Mouse (Mus musculus) left cerebral cortex, postnatal 4 days (tissue): ENCODE data around the gene Mrps26. TPM values are rescaled to one million over a fixed set of nuclear protein-coding genes. Genes with fewer than 3 reads are reported as not detected.
"Not testable (repeated sequence)": the region's sequence is repeated elsewhere in the genome, so short reads cannot be mapped to it uniquely, and the experiment has no call there.

Experiments used
- DNase-seq: peaks from one replicate; pipeline ENCODE4 v3.0.0-alpha.2; 2022
- intact Hi-C: fragments of 180-260 bp; cut with DNase I; formaldehyde crosslinking; loops from one replicate; pipeline ENCODE4 v1.15.1; 2025
- total RNA-seq, 2 experiments: library from RNA; stranded (reverse); gene quantifications; 2 replicates each; pipeline ENCODE4 v1.2.3; 2021

Gene Mrps26
- total RNA-seq, 2 experiments from 2014 or later: 56.6 to 60.0 TPM

- DNase-seq: no peak
- intact Hi-C loops: no loop called here
These were observed 11.4 kb downstream of the Mrps26 start for GRCm38 (mm10) chr2:130574960-130575359.

GRCm38 (mm10) chr2:130575873-130576272 is 12.3 kb downstream of the Mrps26 start, which contains the start of gene Oxt:
Gene Oxt, plus strand, starts transcription at chr2:130576173.
- intact Hi-C loops: no loop called here
- no peak for DNase-seq

DNA sequence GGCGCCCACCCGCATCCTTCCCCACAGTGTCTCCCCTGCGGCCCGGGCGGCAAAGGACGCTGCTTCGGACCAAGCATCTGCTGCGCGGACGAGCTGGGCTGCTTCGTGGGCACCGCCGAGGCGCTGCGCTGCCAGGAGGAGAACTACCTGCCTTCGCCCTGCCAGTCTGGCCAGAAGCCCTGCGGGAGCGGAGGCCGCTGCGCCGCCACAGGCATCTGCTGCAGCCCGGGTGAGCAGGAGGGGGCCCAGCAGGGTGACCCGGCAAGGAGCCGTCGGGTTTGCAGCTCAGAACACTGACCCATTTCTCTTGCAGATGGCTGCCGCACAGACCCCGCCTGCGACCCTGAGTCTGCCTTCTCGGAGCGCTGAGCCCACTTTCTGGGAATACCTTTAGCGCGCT is 13.0 kb downstream of the Mrps26 start:
- DNase-seq, intact Hi-C loops: not testable (repeated sequence)

GRCm38 (mm10) chr2:130577021-130577420 is 13.5 kb downstream of the Mrps26 start:
- DNase-seq: no peak
- intact Hi-C loops: no loop called here

DNA sequence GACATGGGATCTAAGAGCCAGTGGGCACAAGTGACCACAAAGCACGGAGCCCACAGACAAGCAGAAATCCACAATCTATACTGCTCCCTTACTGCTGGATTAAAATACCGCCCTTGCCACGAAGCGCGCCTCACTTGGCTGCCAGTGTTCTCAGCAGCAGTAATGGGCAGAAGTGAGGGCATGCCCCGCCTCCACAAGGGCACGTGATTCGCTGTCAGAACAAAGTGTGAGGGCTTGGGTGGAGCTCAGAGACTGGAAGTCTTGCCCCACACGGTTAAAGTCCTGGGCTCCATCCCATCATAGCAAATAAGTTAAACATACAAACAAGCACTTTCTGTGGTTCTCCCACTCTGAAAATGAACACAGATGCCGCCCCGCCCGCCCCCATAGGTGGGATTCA is 14.1 kb downstream of the Mrps26 start:
- intact Hi-C loops: no loop called here
- no peak for DNase-seq

DNA sequence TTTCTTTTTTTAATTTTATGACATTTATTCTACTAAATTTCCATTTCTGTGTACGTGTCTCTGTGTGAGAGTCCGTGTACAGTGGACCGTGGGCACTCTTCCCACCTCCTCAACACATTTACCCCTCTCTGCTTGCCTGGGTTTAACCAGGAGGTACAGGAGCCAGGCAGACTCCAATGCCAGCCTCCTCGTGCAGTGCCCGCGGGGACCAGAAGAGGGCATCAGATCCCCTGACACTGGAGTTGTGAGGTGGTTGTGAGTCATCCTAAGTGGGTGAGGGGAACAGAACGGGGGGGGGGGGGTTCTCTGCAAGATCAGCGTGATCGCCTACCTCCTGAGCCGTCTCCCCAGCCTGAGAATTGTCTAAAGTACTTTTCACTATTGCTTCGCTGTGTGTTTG is 14.6 kb downstream of the Mrps26 start:
- intact Hi-C loops: no loop called here
- peak; percentile 53 for DNase-seq

- no peak for DNase-seq
- intact Hi-C loops: no loop called here
These were observed 16.2 kb downstream of the Mrps26 start for GRCm38 (mm10) chr2:130579791-130580190.

DNA sequence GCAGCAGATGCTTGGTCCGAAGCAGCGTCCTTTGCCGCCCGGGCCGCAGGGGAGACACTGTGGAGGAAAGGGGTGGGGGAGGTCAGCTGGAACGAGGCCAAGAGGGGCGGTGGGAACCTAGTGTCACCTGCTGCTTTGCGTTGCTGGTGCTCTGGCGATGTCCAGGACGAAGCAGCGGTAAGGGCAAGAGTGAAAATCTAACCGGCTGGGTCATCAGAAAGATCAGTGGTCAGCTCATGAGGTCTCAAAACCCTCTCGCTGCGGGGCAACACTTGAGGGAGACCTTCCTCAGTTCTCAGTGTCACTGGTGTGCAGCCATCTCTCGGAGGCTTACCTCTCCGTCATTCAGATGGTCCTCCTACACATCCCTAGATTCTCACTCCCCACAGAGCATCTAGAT is 17.7 kb downstream of the Mrps26 start:
- intact Hi-C loops: no loop called here
- no peak for DNase-seq

DNA sequence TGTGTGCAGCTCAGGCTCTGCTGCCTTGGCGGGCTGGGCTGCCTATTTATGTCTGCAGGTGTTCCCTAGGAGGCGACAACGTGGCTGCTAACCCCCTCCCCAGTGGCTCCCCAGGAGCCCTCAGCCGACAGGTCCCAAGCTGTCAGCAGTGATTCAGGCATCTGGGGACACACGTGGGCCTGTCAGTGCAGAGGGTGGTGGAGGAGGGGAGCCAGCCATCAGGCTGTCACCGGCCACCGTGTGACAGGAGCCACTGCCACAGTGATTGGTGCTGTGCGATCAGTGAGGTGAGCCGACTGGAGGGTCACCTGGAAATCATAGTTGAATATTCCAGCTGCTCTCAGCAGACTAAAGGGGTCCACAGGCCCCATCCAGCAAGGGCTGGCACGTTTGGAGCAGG is 19.0 kb downstream of the Mrps26 start, which contains the start of gene Avp:
Gene Avp, minus strand, starts transcription at position 3 of the 400 bp plus-strand sequence.
- DNase-seq: no peak
- intact Hi-C loops: no loop called here

- intact Hi-C loops: no loop called here
- no peak for DNase-seq
These were observed 20.5 kb downstream of the Mrps26 start for GRCm38 (mm10) chr2:130583902-130584560.

GRCm38 (mm10) chr2:130586016-130586415 is 22.5 kb downstream of the Mrps26 start:
- intact Hi-C loops: no loop called here
- no peak for DNase-seq

- intact Hi-C loops: no loop called here
- DNase-seq: no peak
These were observed 24.8 kb downstream of the Mrps26 start for GRCm38 (mm10) chr2:130588373-130588772.

DNA sequence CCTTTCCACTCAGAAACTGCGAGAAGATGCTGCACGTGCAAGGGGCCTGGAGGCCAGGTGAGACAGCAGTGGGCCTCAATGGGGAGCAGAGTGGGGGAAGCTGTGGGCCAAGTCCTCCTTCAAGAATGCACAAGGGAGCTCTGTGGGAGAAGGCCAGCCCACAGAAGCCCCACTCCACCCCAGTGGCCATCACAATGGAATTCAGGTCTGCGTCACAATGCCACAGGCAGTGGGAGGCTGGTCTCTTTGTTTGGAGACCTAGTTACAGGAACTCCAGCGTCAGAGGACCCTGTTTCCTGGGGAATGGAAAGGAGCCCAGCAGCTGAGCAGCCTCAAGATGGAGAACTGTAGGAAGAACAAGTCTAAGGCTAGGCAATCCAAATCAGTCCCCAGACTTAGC is 25.6 kb downstream of the Mrps26 start:
- intact Hi-C loops: no loop called here

DNA sequence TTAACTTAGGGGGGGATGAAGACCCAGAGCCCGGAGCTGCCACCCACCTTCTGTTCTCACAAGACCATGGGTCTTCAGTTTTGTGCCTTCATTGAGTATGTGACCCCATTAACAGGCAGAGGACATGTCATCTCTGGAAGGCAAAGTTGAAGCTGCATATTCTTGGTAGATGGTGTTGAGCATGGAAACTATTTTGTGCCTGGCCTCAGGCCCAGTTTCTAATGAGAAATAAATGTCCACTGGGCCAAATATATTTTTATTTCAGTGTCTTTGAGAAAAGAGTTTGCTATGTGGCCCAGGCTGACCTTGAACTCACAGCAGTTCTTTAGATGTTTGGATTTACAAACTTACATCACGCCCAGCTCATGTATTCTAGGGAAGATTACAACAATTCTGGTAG is 26.2 kb downstream of the Mrps26 start:
- intact Hi-C loops: no loop called here
- DNase-seq: no peak

More for the DNA sequence above, 25.6 kb downstream of the Mrps26 start:
- DNase-seq: no peak

DNA sequence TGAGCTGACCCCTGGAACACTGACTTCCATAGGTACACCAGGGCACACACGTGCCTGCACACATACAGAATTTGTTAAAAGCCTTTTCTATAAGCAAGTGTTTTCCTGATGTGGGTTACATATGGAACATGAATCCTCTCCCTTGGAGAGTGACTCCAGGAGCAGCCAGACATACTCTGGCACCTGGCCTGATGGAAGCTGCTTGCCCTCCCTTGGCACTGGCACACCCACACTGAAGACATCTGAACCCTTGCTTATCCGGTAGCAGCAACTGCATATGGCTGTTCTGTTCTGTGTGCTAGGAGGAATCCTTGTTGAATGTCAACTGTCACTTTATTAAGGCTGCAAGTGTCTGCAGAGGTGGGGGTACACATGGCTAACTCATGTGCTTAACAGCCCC is 27.5 kb downstream of the Mrps26 start:
- intact Hi-C loops: no loop called here
- no peak for DNase-seq

- intact Hi-C loops: no loop called here
- no peak for DNase-seq
These were observed 32.1 kb downstream of the Mrps26 start for GRCm38 (mm10) chr2:130595596-130595995.

DNA sequence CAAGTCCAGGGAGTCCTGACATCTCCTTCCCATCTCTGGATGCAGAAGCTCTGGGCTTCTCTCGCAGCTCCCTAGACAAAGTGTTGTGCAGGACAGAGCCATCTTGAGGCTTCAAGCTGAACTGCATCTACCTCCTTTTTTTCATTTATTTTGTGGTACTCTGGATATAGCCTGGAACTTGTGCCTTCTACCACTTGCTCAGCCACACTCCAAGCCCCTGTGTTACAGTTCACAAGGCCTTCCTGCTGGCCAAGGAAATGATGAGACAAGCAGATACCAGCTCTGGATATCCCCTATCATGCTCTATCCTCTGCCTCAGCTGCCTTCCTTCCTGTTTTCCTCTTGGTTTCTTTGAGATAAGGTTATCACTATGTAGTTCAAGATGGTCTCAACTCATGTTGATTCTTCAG is 34.1 kb downstream of the Mrps26 start:
- intact Hi-C loops: no loop called here

GRCm38 (mm10) chr2:130598399-130598798 is 34.9 kb downstream of the Mrps26 start:
- intact Hi-C loops: no loop called here
- DNase-seq: no peak

More for the DNA sequence above, 34.1 kb downstream of the Mrps26 start:
- peak; percentile 16 for DNase-seq

DNA sequence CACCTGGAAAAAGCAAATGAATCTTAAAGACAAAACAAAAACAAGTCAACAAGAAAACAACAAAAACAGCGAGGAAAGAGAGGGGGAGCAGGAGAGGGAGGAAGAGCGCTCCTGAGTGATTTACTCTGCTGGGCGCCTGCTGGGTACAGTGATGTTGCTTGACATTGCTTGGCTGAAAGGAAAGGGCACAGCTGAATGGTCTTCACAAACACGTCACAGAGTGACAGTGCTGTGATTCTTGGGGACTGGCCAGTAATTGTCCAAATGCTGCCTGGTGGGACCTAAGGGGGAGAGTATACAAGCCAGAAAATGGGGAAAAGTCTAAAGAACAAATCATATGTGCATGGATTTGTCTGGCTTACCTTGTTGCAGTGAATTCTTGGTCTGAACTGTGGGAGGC is 38.7 kb downstream of the Mrps26 start:
- intact Hi-C loops: no loop called here
- no peak for DNase-seq

- intact Hi-C loops: no loop called here
- peak; percentile 27 for DNase-seq
These were observed 49.5 kb downstream of the Mrps26 start for GRCm38 (mm10) chr2:130613091-130613490.
